Mouse (Mus musculus) midbrain, embryonic 12.5 days (tissue): ENCODE data around the gene Pgd. TPM values are rescaled to one million over a fixed set of nuclear protein-coding genes. Genes with fewer than 3 reads are reported as not detected.
"Not testable (repeated sequence)": the region's sequence is repeated elsewhere in the genome, so short reads cannot be mapped to it uniquely, and the experiment has no call there.

ENCODE experiments used
- ATAC-seq: fragments of 200-750 bp; cut with Nextera tagmentation; 2 replicates; pipeline ENCODE4 v1.8.0; 2017; ENCODE audit warnings: low read depth, moderate TSS enrichment, moderate library complexity; ENCODE audit not compliant: low FRiP score
- H3K27ac ChIP-seq: fragments of 300-500 bp; sonication (generic); replicated peaks from 2 replicates; pipeline ENCODE4 v1.5.1; 2016; ENCODE audit warnings: mild to moderate bottlenecking
- H3K27me3 ChIP-seq: fragments of 300-500 bp; sonication (generic); 2 replicates; pipeline ENCODE4 v1.6.1; 2016; ENCODE audit warnings: mild to moderate bottlenecking
- H3K36me3 ChIP-seq: fragments of 300-500 bp; sonication (generic); 2 replicates; pipeline ENCODE4 v1.6.1; 2016
- H3K4me1 ChIP-seq: fragments of 300-500 bp; sonication (generic); 2 replicates; pipeline ENCODE4 v1.6.1; 2016
- H3K4me2 ChIP-seq: fragments of 300-500 bp; sonication (generic); replicated peaks from 2 replicates; pipeline ENCODE4 v1.6.1; 2016; ENCODE audit warnings: mild to moderate bottlenecking, moderate library complexity
- H3K4me3 ChIP-seq: fragments of 300-500 bp; sonication (generic); 2 replicates; pipeline ENCODE4 v1.5.1; 2016; ENCODE audit warnings: mild to moderate bottlenecking
- H3K9ac ChIP-seq: fragments of 300-500 bp; sonication (generic); replicated peaks from 2 replicates; pipeline ENCODE4 v1.6.1; 2016; ENCODE audit warnings: mild to moderate bottlenecking, moderate library complexity
- H3K9me3 ChIP-seq: fragments of 300-500 bp; sonication (generic); 2 replicates; pipeline ENCODE4 v1.6.1; 2016; ENCODE audit warnings: mild to moderate bottlenecking
- WGBS: fragments of 180-500 bp; shearing (Covaris S2); methylation state at CpG from one replicate; pipeline ENCODE4 v1.1.7; 2016; 5-methylcytosine and 5-hydroxymethylcytosine counted together
- polyA plus RNA-seq: library from polyadenylated mRNA; unstranded; fragments of >200 nt; fragmentation: Nextera tagmentation; extraction: Ambion mirVana; gene quantifications from 2 replicates; pipeline ENCODE4 v1.2.1, GENCODE M21; 2016

Pgd gene
- polyA plus RNA-seq, 1 experiment from 2014 or later = 129 TPM

GRCm38 (mm10) chr4:149126663-149127062 is 39.9 kb downstream of the Pgd start, which contains the start of gene Cort:
TSS of gene Cort (minus strand) at chr4:149126763.
- H3K9ac ChIP-seq = no peak within 1 kb of the TSS
- no peak within 1 kb of the TSS for H3K4me3 ChIP-seq
- ATAC-seq = no peak

GRCm38 (mm10) chr4:149126115-149126509 is 40.5 kb downstream of the Pgd start:
- H3K4me1 ChIP-seq = peaks cover 4% of the 10 kb centered on the region; the same call in 1 of the 2 replicates
- H3K4me3 ChIP-seq = no peak overlapping the region
- no peak overlapping the region for H3K27ac ChIP-seq
- H3K27me3 ChIP-seq = no peaks in the 10 kb centered on the region
- peaks cover 23% of the 10 kb centered on the region for H3K36me3 ChIP-seq
- 76% methylated on average over 6 of the region's 6 CpGs for WGBS
- H3K4me2 ChIP-seq = no peak overlapping the region
- H3K9me3 ChIP-seq = no peaks in the 10 kb centered on the region
- no peak for ATAC-seq
- no peak overlapping the region for H3K9ac ChIP-seq

More at GRCm38 (mm10) chr4:149126663-149127062, 39.9 kb downstream of the Pgd start, which contains the start of gene Cort:
- no peak within 1 kb of the TSS for H3K4me2 ChIP-seq
- no peaks in the 10 kb centered on the region for H3K27me3 ChIP-seq
- H3K4me1 ChIP-seq = peaks cover 4% of the 10 kb centered on the region; the same call in 1 of the 2 replicates
- no peaks in the 10 kb centered on the region for H3K9me3 ChIP-seq
- H3K27ac ChIP-seq = 0 out of 2 replicates have a peak within 1 kb of the TSS, but pooled peaks have one; percentile 17
- WGBS = 90% methylated on average over 11 of the region's 11 CpGs
- peaks cover 26% of the 10 kb centered on the region for H3K36me3 ChIP-seq

GRCm38 (mm10) chr4:149125341-149126114 is 41.0 kb downstream of the Pgd start:
- peaks cover 20% of the 10 kb centered on the region for H3K36me3 ChIP-seq
- H3K9ac ChIP-seq = no peak overlapping the region
- H3K4me3 ChIP-seq = no peak overlapping the region
- no peak for ATAC-seq
- H3K27ac ChIP-seq = no peak overlapping the region
- no peaks in the 10 kb centered on the region for H3K27me3 ChIP-seq
- peaks cover 4% of the 10 kb centered on the region; the same call in 1 of the 2 replicates for H3K4me1 ChIP-seq
- H3K4me2 ChIP-seq = no peak overlapping the region
- H3K9me3 ChIP-seq = no peaks in the 10 kb centered on the region
- WGBS = 50% methylated on average over 11 of the region's 11 CpGs

GRCm38 (mm10) chr4:149123432-149123831 is 43.1 kb downstream of the Pgd start:
- peaks cover 10% of the 10 kb centered on the region for H3K36me3 ChIP-seq
- H3K9me3 ChIP-seq = no peaks in the 10 kb centered on the region
- peaks cover 4% of the 10 kb centered on the region; the same call in 1 of the 2 replicates for H3K4me1 ChIP-seq
- H3K27me3 ChIP-seq = no peaks in the 10 kb centered on the region
- no peak overlapping the region for H3K4me3 ChIP-seq
- no peak overlapping the region for H3K4me2 ChIP-seq
- no peak for ATAC-seq
- H3K27ac ChIP-seq = no peak overlapping the region
- no peak overlapping the region for H3K9ac ChIP-seq
- WGBS = 64% methylated on average over 5 of the region's 5 CpGs

DNA sequence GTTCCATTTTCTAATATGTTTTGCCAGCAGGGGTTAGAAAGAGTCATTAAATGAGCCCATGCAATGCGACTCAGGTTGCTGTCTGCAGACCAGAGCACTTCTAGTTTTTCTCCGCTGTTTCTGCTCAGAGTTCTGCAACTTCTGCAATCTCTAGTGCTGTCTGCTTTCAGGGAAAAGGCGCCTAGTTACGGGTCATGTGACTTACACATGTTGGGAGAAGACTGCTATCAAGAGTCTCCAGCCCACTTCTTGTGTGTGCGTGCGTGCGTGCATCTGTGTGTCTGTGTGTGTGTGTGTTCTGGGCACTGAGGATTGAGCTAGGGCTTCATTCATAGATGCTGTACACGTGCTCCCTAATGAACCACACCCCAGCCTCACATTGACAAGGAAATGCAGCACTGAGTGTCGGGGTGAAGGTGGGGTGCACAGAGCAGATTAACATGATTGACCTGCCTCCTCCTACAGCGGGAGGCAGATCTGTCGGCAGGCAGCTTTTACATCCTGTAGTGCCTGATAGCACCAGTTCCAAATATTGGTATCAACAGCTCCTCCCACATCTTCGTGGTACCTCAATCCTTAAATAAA is 46.5 kb downstream of the Pgd start:
- peaks cover 12% of the 10 kb centered on the region for H3K36me3 ChIP-seq
- not testable (repeated sequence) for H3K27me3 ChIP-seq, H3K4me3 ChIP-seq, H3K9ac ChIP-seq, H3K9me3 ChIP-seq, H3K4me2 ChIP-seq, H3K4me1 ChIP-seq, H3K27ac ChIP-seq, ATAC-seq
- 82% methylated on average over 12 of the region's 12 CpGs for WGBS

DNA sequence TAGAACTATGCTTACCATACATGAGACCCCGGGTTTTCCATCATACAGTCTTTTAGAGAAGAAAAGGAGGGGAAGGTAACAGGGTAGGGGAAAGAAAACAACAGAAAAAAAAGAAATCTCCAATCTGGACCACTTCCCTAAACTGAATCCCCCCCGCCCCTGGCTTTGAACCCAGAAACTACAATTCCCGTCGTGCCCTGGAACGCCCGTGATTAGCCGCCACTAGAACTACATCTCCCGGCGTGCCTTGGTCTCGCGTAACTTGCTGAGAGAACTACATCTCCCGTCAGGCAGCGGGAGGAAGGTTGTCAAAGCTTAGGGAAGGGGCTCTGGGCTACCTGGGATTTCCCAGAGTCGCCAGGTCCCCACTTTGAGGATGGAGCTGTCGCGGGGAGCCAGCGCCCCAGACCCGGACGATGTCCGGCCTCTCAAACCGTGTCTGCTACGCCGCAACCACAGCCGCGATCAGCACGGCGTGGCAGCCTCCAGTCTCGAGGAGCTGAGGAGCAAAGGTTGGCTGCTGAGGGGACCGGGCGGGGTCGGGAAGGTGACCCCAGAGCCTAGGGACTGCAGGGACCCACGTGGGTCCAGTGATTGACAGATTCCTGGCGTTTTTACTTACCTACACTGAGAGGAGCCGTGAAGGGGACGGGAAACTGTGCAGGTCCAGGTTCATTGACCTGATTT is 62.6 kb downstream of the Pgd start, which contains the start of gene Dffa:
Gene Dffa (plus strand): TSS at position 272 of the 687 bp plus-strand sequence.
- H3K27ac ChIP-seq = no peak within 1 kb of the TSS
- peaks cover 16% of the 10 kb centered on the region for H3K36me3 ChIP-seq
- H3K4me3 ChIP-seq = peak within 1 kb of the TSS; percentile 82
- peak within 1 kb of the TSS; percentile 87 for H3K4me2 ChIP-seq
- ATAC-seq = peak; percentile 88
- peak within 1 kb of the TSS; percentile 84 for H3K9ac ChIP-seq
- H3K9me3 ChIP-seq = no peaks in the 10 kb centered on the region
- under 1% methylated on average over 35 of the region's 35 CpGs for WGBS
- H3K27me3 ChIP-seq = no peaks in the 10 kb centered on the region
- peaks cover 15% of the 10 kb centered on the region for H3K4me1 ChIP-seq

GRCm38 (mm10) chr4:149101456-149101855 is 65.1 kb downstream of the Pgd start:
- no peaks in the 10 kb centered on the region for H3K27me3 ChIP-seq
- 0 out of 2 replicates have a peak, but pooled peaks cover 3% of the 10 kb centered on the region for H3K36me3 ChIP-seq
- no peak for ATAC-seq
- 84% methylated on average over 3 of the region's 3 CpGs for WGBS
- peaks cover 28% of the 10 kb centered on the region for H3K4me1 ChIP-seq
- H3K4me3 ChIP-seq = no peak overlapping the region
- no peak overlapping the region for H3K27ac ChIP-seq
- no peak overlapping the region for H3K4me2 ChIP-seq
- no peak overlapping the region for H3K9ac ChIP-seq
- H3K9me3 ChIP-seq = no peaks in the 10 kb centered on the region

DNA sequence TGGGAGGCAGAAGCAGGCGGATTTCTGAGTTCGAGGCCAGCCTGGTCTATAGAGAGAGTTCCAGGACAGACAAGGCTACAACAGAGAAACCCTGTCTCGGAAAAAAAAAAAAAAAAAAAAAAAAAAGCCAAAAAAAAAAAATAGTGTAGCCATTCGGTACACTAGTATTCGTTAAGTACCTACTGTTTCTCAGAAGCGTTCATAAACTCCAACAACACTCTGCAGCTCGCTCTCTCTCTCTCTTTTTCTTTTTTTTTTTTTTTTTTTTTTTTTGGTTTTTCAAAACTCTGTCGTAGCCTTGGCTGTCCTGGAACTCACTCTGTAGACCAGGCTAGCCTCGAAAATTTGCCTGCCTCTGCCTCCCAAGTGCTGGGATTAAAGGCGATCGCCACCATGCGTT is 66.1 kb downstream of the Pgd start:
- 88% methylated on average over 12 of the region's 12 CpGs for WGBS
- ATAC-seq, H3K9ac ChIP-seq, H3K9me3 ChIP-seq, H3K4me2 ChIP-seq, H3K27me3 ChIP-seq, H3K36me3 ChIP-seq, H3K4me3 ChIP-seq, H3K27ac ChIP-seq: not testable (repeated sequence)
- peaks cover 28% of the 10 kb centered on the region for H3K4me1 ChIP-seq

Other genes starting within 250 kb of the Pgd start
- 49.8 and 53.9 TPM in 2 replicates for gene Pex14, start 66.9 kb downstream of the Pgd start, polyA plus RNA-seq
- 25.3 and 26.4 TPM in 2 replicates for gene Dffa, start 62.6 kb downstream of the Pgd start, polyA plus RNA-seq
- 0.37 TPM in 1 of 2 replicates, not detected in the other for gene Cort, start 40.0 kb downstream of the Pgd start, polyA plus RNA-seq
- gene Cenps, start 29.1 kb downstream of the Pgd start, polyA plus RNA-seq = 38.2 and 41.6 TPM in 2 replicates
- gene Kif1b, start 140.9 kb upstream of the Pgd start, polyA plus RNA-seq = 141 and 144 TPM in 2 replicates